Mouse (Mus musculus): ENCODE data around the gene Galntl6. TPM values are rescaled to one million over a fixed set of nuclear protein-coding genes. Genes with fewer than 3 reads are reported as not detected.
A peak's percentile ranks its signal among the peaks of the same experiment; 100 is the strongest.

The Galntl6 gene
- polyA plus RNA-seq, 1 experiment from 2014 or later: 9.1 TPM

DNA sequence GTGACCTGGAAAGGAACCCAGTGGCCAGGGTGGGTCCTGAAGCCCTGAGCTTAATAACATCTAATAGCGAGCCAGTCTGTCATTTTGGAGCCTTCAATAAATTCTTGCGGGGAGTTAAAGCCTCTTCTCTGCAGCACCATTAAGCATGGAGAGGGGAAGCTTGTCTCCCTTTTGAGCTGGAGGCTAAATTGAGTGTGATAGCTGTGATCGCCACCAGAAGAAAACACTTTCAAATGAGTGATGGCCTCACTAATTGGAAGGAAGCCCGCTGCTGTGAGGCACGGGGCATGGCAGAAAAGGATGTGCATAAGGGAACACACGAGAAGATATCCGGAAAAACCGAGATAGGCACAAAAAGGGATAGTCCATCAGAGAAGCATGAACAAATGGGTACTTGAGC lies 694.6 kb downstream of the Galntl6 start:
- H3K4me1 ChIP-seq (ENCODE audit: control insufficient read depth, insufficient read depth, low read length): no peaks in the 10 kb centered on the region

DNA sequence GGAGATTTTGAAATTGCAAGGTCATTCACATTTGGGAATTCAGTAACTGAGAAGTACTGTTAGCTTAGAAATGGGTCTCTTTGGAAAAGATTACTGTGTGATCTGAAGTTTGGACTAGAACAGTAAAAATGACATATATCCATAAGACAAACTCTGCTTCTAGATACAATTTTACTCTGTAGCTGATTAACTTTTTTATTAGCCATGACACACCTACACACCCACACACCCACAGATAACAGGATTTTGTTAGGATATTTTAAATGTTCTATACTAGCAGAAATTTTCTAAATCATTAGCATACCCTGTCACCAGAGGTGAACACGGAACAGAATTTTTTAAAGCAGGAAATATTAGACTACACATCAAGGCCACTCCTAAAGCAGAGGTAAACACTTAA lies 722.7 kb downstream of the Galntl6 start:
- 85% methylated on average over 1 of the region's 1 CpGs for WGBS
- Histone ChIP-seq H3K27me3 (ENCODE audit: control insufficient read depth, insufficient read depth, low read length) (no peaks in the 10 kb centered on the region), H3K27ac (replicated peaks; ENCODE audit: low read depth, low read length) (no peak overlapping the region), H3K36me3 (ENCODE audit: control insufficient read depth, insufficient read depth, low read length) (no peaks in the 10 kb centered on the region), H3K4me1 (ENCODE audit: control insufficient read depth, insufficient read depth, low read length) (no peaks in the 10 kb centered on the region), H3K4me3 (replicated peaks; ENCODE audit: low read depth, low read length) (no peak overlapping the region), H3K9ac (replicated peaks; ENCODE audit: low read length) (no peak overlapping the region), H3K4me2 (ENCODE audit: low read length) (no peak overlapping the region), H3K9me3 (ENCODE audit: control insufficient read depth, low read length) (no peaks in the 10 kb centered on the region)
- ATAC-seq (ENCODE audit: low FRiP score, low TSS enrichment) (no peak), DNase-seq (no peak)

More for the DNA sequence above, 694.6 kb downstream of the Galntl6 start:
- DNase-seq (no peak), ATAC-seq (ENCODE audit: low FRiP score, low TSS enrichment) (no peak)
- Histone ChIP-seq H3K4me2 (ENCODE audit: low read length) (no peak overlapping the region), H3K9ac (replicated peaks; ENCODE audit: low read length) (no peak overlapping the region), H3K4me3 (replicated peaks; ENCODE audit: low read depth, low read length) (no peak overlapping the region), H3K27ac (replicated peaks; ENCODE audit: low read depth, low read length) (no peak overlapping the region), H3K9me3 (ENCODE audit: control insufficient read depth, low read length) (no peaks in the 10 kb centered on the region), H3K36me3 (ENCODE audit: control insufficient read depth, insufficient read depth, low read length) (no peaks in the 10 kb centered on the region), H3K27me3 (ENCODE audit: control insufficient read depth, insufficient read depth, low read length) (no peaks in the 10 kb centered on the region)
- 75% methylated on average over 8 of the region's 8 CpGs for WGBS

DNA sequence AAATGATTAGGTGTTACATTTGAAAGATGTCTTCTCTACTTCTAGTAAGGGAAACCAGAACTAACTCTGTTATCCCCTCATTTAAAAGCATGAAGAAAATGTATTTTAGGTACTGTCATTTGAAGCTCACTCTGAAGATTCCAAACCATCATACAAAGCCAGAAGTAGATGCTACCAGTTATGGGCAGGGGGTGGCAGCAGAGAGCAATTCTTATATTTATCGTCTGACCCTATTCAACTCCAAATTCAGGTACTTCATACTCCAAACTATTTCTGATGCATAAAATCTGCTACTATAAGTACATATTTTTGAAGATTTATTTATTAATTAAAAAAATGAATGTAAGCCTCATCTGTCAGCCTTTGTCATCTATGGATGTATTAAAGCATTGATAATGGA lies 765.5 kb downstream of the Galntl6 start:
- Histone ChIP-seq H3K4me1 (ENCODE audit: control insufficient read depth, insufficient read depth, low read length) (no peaks in the 10 kb centered on the region), H3K27me3 (ENCODE audit: control insufficient read depth, insufficient read depth, low read length) (no peaks in the 10 kb centered on the region), H3K36me3 (ENCODE audit: control insufficient read depth, insufficient read depth, low read length) (no peaks in the 10 kb centered on the region), H3K27ac (replicated peaks; ENCODE audit: low read depth, low read length) (no peak overlapping the region), H3K4me2 (ENCODE audit: low read length) (no peak overlapping the region), H3K4me3 (replicated peaks; ENCODE audit: low read depth, low read length) (no peak overlapping the region), H3K9ac (replicated peaks; ENCODE audit: low read length) (no peak overlapping the region), H3K9me3 (ENCODE audit: control insufficient read depth, low read length) (no peaks in the 10 kb centered on the region)
- DNase-seq (peak; percentile 82), ATAC-seq (ENCODE audit: low FRiP score, low TSS enrichment) (no peak)
- 17% methylated on average over 1 of the region's 1 CpGs for WGBS

DNA sequence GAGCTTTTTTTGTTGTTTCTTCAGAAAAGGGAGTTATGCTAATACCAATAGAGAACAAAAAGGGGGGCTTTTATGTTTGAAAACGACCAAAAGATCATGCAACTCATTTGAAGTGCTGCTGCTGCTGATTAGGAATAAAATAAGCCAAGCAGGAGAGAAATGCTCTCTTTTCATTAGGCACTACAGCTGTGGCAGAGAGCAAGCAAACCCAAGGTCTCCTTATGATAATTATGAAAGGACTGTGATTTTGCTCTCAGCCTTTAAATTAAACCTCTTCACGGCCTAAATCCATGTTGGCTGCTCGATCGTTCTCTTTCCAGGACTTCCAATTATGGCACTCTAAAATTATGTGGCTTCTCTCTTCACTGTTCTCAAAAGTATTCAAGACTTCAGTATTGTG lies 825.7 kb downstream of the Galntl6 start:
- Histone ChIP-seq H3K4me3 (replicated peaks; ENCODE audit: low read depth, low read length) (no peak overlapping the region), H3K9ac (replicated peaks; ENCODE audit: low read length) (no peak overlapping the region), H3K9me3 (ENCODE audit: control insufficient read depth, low read length) (no peaks in the 10 kb centered on the region), H3K36me3 (ENCODE audit: control insufficient read depth, insufficient read depth, low read length) (no peaks in the 10 kb centered on the region), H3K27ac (replicated peaks; ENCODE audit: low read depth, low read length) (no peak overlapping the region), H3K27me3 (ENCODE audit: control insufficient read depth, insufficient read depth, low read length) (no peaks in the 10 kb centered on the region), H3K4me2 (ENCODE audit: low read length) (no peak overlapping the region), H3K4me1 (ENCODE audit: control insufficient read depth, insufficient read depth, low read length) (no peaks in the 10 kb centered on the region)
- DNase-seq (peak; percentile 4), ATAC-seq (ENCODE audit: low FRiP score, low TSS enrichment) (no peak)
- 52% methylated on average over 4 of the region's 4 CpGs for WGBS

DNA sequence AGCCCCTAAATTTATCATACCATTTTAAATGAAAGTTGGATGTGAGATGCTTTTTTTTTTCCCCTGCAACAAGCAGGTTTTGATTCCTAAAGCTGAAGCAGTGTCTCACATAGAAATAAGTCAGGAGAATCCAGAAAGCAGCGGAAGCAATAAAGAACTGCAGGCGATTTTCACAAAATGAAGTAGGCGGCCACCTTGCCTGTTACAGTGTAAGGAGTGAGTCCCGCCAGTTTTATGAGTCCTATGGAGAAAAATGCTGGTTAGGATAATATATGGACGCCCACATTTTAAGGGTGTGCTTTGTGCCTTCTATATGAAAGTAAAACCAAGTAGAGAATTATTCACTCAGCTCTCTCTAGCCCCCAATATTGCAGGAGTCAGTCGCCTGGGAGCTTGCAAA lies 827.5 kb downstream of the Galntl6 start:
- WGBS: 85% methylated on average over 6 of the region's 6 CpGs
- DNase-seq (no peak), ATAC-seq (ENCODE audit: low FRiP score, low TSS enrichment) (no peak)
- Histone ChIP-seq H3K9me3 (ENCODE audit: control insufficient read depth, low read length) (no peaks in the 10 kb centered on the region), H3K4me1 (ENCODE audit: control insufficient read depth, insufficient read depth, low read length) (no peaks in the 10 kb centered on the region), H3K9ac (replicated peaks; ENCODE audit: low read length) (no peak overlapping the region), H3K36me3 (ENCODE audit: control insufficient read depth, insufficient read depth, low read length) (no peaks in the 10 kb centered on the region), H3K27me3 (ENCODE audit: control insufficient read depth, insufficient read depth, low read length) (no peaks in the 10 kb centered on the region), H3K27ac (replicated peaks; ENCODE audit: low read depth, low read length) (no peak overlapping the region), H3K4me2 (ENCODE audit: low read length) (no peak overlapping the region), H3K4me3 (replicated peaks; ENCODE audit: low read depth, low read length) (no peak overlapping the region)

DNA sequence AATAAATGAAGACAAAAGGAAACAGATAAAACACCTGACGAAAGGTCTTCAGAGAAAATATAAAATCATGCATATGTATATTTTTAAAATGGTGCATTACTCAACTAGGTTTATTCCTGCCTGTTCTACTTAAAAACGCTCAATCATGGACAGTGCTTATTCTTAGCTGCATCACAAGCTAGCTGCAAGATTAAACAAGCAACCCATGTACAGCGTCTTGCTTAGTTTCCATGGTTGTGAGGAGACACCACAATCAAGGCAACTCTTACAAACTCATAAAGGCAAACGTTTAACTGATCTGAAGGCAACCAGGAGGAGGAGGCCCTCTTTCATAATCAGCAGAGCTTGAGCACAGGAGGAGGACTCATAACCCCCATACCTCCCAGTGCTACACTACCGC lies 830.7 kb downstream of the Galntl6 start:
- Histone ChIP-seq H3K27ac (replicated peaks; ENCODE audit: low read depth, low read length) (no peak overlapping the region), H3K4me3 (replicated peaks; ENCODE audit: low read depth, low read length) (no peak overlapping the region), H3K9ac (replicated peaks; ENCODE audit: low read length) (no peak overlapping the region), H3K9me3 (ENCODE audit: control insufficient read depth, low read length) (no peaks in the 10 kb centered on the region), H3K4me1 (ENCODE audit: control insufficient read depth, insufficient read depth, low read length) (no peaks in the 10 kb centered on the region), H3K36me3 (ENCODE audit: control insufficient read depth, insufficient read depth, low read length) (no peaks in the 10 kb centered on the region), H3K27me3 (ENCODE audit: control insufficient read depth, insufficient read depth, low read length) (no peaks in the 10 kb centered on the region), H3K4me2 (ENCODE audit: low read length) (no peak overlapping the region)
- WGBS: 82% methylated on average over 5 of the region's 5 CpGs
- no peak for DNase-seq
- no peak for ATAC-seq (ENCODE audit: low FRiP score, low TSS enrichment)

DNA sequence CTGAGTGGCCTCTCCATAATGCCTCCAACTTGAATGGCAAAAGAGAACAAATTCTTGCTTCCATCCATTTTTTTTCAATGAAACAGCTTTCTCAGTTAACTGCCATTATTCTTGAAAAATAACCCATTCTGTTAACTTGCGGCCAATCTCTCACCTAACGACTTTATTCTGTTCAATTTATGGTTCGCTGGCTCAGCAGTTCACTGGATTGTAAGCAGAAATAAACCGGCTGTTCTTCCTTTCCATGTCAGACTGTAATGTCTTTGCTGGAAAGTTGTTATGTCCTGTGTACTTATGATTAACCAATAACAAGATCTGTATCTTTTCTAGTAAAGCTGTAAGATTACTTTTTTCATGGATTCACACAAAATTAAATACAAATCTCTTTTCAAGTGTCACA lies 837.8 kb downstream of the Galntl6 start:
- Histone ChIP-seq H3K27me3 (ENCODE audit: control insufficient read depth, insufficient read depth, low read length) (no peaks in the 10 kb centered on the region), H3K36me3 (ENCODE audit: control insufficient read depth, insufficient read depth, low read length) (no peaks in the 10 kb centered on the region), H3K27ac (replicated peaks; ENCODE audit: low read depth, low read length) (no peak overlapping the region), H3K9me3 (ENCODE audit: control insufficient read depth, low read length) (no peaks in the 10 kb centered on the region), H3K4me3 (replicated peaks; ENCODE audit: low read depth, low read length) (no peak overlapping the region), H3K4me2 (ENCODE audit: low read length) (no peak overlapping the region), H3K4me1 (ENCODE audit: control insufficient read depth, insufficient read depth, low read length) (no peaks in the 10 kb centered on the region), H3K9ac (replicated peaks; ENCODE audit: low read length) (no peak overlapping the region)
- DNase-seq (no peak), ATAC-seq (ENCODE audit: low FRiP score, low TSS enrichment) (no peak)
- WGBS: 80% methylated on average over 4 of the region's 4 CpGs

DNA sequence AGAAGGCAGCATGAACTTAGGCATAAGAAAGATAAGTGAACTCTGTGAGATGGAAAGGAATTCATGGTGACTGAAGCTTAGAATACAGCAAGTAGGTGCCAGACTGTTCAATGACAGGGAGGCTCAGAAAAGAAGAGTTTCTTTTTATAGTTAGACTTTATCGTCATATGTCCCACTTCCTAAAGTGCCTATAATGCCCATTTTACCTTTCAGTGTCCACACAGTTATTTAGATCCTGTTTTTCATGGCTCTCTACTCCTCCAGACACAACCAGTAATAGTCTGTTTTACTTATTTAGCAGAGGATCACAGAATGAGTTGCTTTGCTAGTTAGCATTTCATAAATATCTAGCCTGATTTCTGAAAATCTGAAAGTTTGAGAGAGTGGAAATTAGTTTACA lies 838.7 kb downstream of the Galntl6 start:
- no peak overlapping the region for H3K4me3 ChIP-seq (replicated peaks; ENCODE audit: low read depth, low read length)
- no peak overlapping the region for H3K4me2 ChIP-seq (ENCODE audit: low read length)
- no peaks in the 10 kb centered on the region for H3K27me3 ChIP-seq (ENCODE audit: control insufficient read depth, insufficient read depth, low read length)
- no peaks in the 10 kb centered on the region for H3K9me3 ChIP-seq (ENCODE audit: control insufficient read depth, low read length)
- no peaks in the 10 kb centered on the region for H3K36me3 ChIP-seq (ENCODE audit: control insufficient read depth, insufficient read depth, low read length)
- ATAC-seq (ENCODE audit: low FRiP score, low TSS enrichment): no peak
- no peaks in the 10 kb centered on the region for H3K4me1 ChIP-seq (ENCODE audit: control insufficient read depth, insufficient read depth, low read length)
- 92% methylated on average over 1 of the region's 1 CpGs for WGBS
- DNase-seq: no peak
- no peak overlapping the region for H3K27ac ChIP-seq (replicated peaks; ENCODE audit: low read depth, low read length)
- no peak overlapping the region for H3K9ac ChIP-seq (replicated peaks; ENCODE audit: low read length)

DNA sequence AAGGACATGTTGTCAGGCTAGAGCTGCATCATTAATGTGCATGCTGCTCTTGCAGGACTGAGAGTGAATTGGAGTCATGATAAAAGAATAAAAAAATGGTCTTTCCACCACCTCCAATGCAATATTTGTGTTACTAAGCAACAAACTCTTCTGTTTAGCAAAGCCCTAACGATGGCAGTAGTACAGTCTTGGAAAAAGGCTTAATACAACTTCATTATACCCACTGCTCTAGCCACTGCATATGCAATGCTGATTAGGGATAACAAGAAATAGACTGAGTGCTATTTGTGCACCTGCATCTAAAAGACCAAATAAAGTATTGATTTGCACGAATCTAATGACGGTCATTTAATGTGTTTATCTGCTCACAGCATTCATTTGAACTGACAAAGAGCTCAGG lies 880.2 kb downstream of the Galntl6 start:
- 76% methylated on average over 3 of the region's 3 CpGs for WGBS
- Histone ChIP-seq H3K9me3 (ENCODE audit: control insufficient read depth, low read length) (no peaks in the 10 kb centered on the region), H3K4me1 (ENCODE audit: control insufficient read depth, insufficient read depth, low read length) (no peaks in the 10 kb centered on the region), H3K36me3 (ENCODE audit: control insufficient read depth, insufficient read depth, low read length) (no peaks in the 10 kb centered on the region), H3K4me3 (replicated peaks; ENCODE audit: low read depth, low read length) (no peak overlapping the region), H3K27ac (replicated peaks; ENCODE audit: low read depth, low read length) (no peak overlapping the region), H3K27me3 (ENCODE audit: control insufficient read depth, insufficient read depth, low read length) (no peaks in the 10 kb centered on the region), H3K4me2 (ENCODE audit: low read length) (no peak overlapping the region), H3K9ac (replicated peaks; ENCODE audit: low read length) (no peak overlapping the region)
- DNase-seq: peak; percentile 3
- no peak for ATAC-seq (ENCODE audit: low FRiP score, low TSS enrichment)

All from midbrain, embryonic 14.5 days (tissue).